Mouse (Mus musculus) hindbrain, embryonic 12.5 days (tissue): ENCODE results near the gene B3gnt9. TPM values are rescaled to one million over a fixed set of nuclear protein-coding genes. Genes with fewer than 3 reads are reported as not detected.

ENCODE experiments used
- ATAC-seq: fragments of 200-750 bp; cut with Nextera tagmentation; 2 replicates; pipeline ENCODE4 v1.8.0; 2017; ENCODE audit warnings: moderate TSS enrichment; ENCODE audit not compliant: low FRiP score
- H3K27ac ChIP-seq: fragments of 300-500 bp; sonication (generic); 2 replicates; pipeline ENCODE4 v1.5.1; 2016; ENCODE audit warnings: mild to moderate bottlenecking
- H3K27me3 ChIP-seq: fragments of 300-500 bp; sonication (generic); 2 replicates; pipeline ENCODE4 v1.6.1; 2016; ENCODE audit warnings: mild to moderate bottlenecking
- H3K36me3 ChIP-seq: fragments of 300-500 bp; sonication (generic); 2 replicates; pipeline ENCODE4 v1.6.1; 2016; ENCODE audit warnings: mild to moderate bottlenecking
- H3K4me1 ChIP-seq: fragments of 300-500 bp; sonication (generic); 2 replicates; pipeline ENCODE4 v1.6.1; 2016
- H3K4me2 ChIP-seq: fragments of 300-500 bp; sonication (generic); replicated peaks from 2 replicates; pipeline ENCODE4 v1.6.1; 2016; ENCODE audit warnings: mild to moderate bottlenecking
- H3K4me3 ChIP-seq: fragments of 300-500 bp; sonication (generic); 2 replicates; pipeline ENCODE4 v1.5.1; 2016; ENCODE audit warnings: mild to moderate bottlenecking
- H3K9ac ChIP-seq: fragments of 300-500 bp; sonication (generic); 2 replicates; pipeline ENCODE4 v1.6.1; 2016; ENCODE audit warnings: mild to moderate bottlenecking, moderate library complexity
- H3K9me3 ChIP-seq: fragments of 300-500 bp; sonication (generic); replicated peaks from 2 replicates; pipeline ENCODE4 v1.6.1; 2016; ENCODE audit warnings: mild to moderate bottlenecking
- WGBS: fragments of 180-500 bp; shearing (Covaris S2); methylation state at CpG from one replicate; pipeline ENCODE4 v1.1.7; 2016; 5-methylcytosine and 5-hydroxymethylcytosine counted together
- polyA plus RNA-seq: library from polyadenylated mRNA; unstranded; fragments of >200 nt; fragmentation: Nextera tagmentation; extraction: Ambion mirVana; gene quantifications from 2 replicates; pipeline ENCODE4 v1.2.1, GENCODE M21; 2016

Gene B3gnt9
- 7.5 and 9.5 TPM in 2 replicates for polyA plus RNA-seq

- Histone ChIP-seq H3K36me3 (peaks cover 24% of the 10 kb centered on the region), H3K9me3 (no peaks in the 10 kb centered on the region), H3K27ac (no peak within 1 kb of the TSS), H3K27me3 (peaks cover 51% of the 10 kb centered on the region), H3K4me3 (peak within 1 kb of the TSS; percentile 55), H3K4me2 (peak within 1 kb of the TSS; percentile 96), H3K9ac (peak within 1 kb of the TSS; percentile 69), H3K4me1 (peaks cover 25% of the 10 kb centered on the region)
- under 1% methylated on average over 14 of the region's 14 CpGs for whole genome bisulfite sequencing
- peak; percentile 16; the same call in 1 of the 2 replicates for ATAC-seq
Observed at GRCm38 (mm10) chr8:105254966-105255350, at the start of gene B3gnt9. TSS of gene B3gnt9 (minus strand) at chr8:105255153.

- Histone ChIP-seq H3K36me3 (peaks cover 70% of the 10 kb centered on the region), H3K9ac (no peak overlapping the region), H3K27ac (no peak overlapping the region), H3K4me3 (no peak overlapping the region), H3K9me3 (no peaks in the 10 kb centered on the region), H3K4me1 (peaks cover 16% of the 10 kb centered on the region), H3K27me3 (no peaks in the 10 kb centered on the region), H3K4me2 (no peak overlapping the region)
- WGBS, result 86% methylated on average over 9 of the region's 9 CpGs
- no peak for ATAC-seq
Observed at GRCm38 (mm10) chr8:105303874-105304273, 48.9 kb upstream of the B3gnt9 start.

GRCm38 (mm10) chr8:105303396-105303795 is 48.4 kb upstream of the B3gnt9 start:
- H3K27me3 ChIP-seq, result no peaks in the 10 kb centered on the region
- no peak for ATAC-seq
- H3K9me3 ChIP-seq, result no peaks in the 10 kb centered on the region
- no peak overlapping the region for H3K27ac ChIP-seq
- 90% methylated on average over 8 of the region's 8 CpGs for WGBS
- H3K9ac ChIP-seq, result no peak overlapping the region
- H3K4me2 ChIP-seq, result no peak overlapping the region
- H3K4me3 ChIP-seq, result no peak overlapping the region
- H3K36me3 ChIP-seq, result peaks cover 67% of the 10 kb centered on the region
- peaks cover 21% of the 10 kb centered on the region for H3K4me1 ChIP-seq

DNA sequence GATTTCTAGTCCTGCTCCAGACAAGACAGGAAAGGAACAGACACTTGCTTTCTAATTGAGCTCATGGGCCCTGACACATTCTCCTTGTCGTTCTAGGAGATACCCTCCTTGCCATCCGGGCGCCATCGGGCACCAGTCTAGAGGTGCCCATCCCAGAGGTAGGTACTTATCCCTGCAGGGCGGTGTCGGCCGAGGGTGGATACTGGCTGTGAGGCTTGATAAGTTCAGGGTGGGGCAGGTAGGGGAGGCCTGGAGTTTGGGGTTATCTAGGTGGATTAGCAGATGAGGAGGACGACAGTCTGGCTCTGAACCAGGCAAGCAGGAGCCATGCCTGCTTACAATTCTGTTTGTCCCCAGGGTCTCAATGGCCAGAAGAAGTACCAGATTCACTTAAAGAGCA is 45.0 kb upstream of the B3gnt9 start:
- Histone ChIP-seq H3K4me2 (no peak overlapping the region), H3K27ac (no peak overlapping the region), H3K36me3 (peaks cover 49% of the 10 kb centered on the region), H3K4me1 (peaks cover 18% of the 10 kb centered on the region), H3K27me3 (peaks cover 6% of the 10 kb centered on the region; the same call in 1 of the 2 replicates), H3K9ac (no peak overlapping the region), H3K4me3 (no peak overlapping the region), H3K9me3 (no peaks in the 10 kb centered on the region)
- 90% methylated on average over 8 of the region's 8 CpGs for WGBS
- ATAC-seq, result no peak

GRCm38 (mm10) chr8:105298351-105299252 is 43.6 kb upstream of the B3gnt9 start:
- no peak for ATAC-seq
- peaks cover 18% of the 10 kb centered on the region for H3K4me1 ChIP-seq
- peak overlapping the region; percentile 99 for H3K4me2 ChIP-seq
- H3K27me3 ChIP-seq, result peaks cover 8% of the 10 kb centered on the region; the same call in 1 of the 2 replicates
- H3K27ac ChIP-seq, result no peak overlapping the region
- H3K36me3 ChIP-seq, result peaks cover 38% of the 10 kb centered on the region
- H3K9ac ChIP-seq, result peak overlapping the region; percentile 96
- WGBS, result 70% methylated on average over 18 of the region's 18 CpGs
- H3K9me3 ChIP-seq, result no peaks in the 10 kb centered on the region
- peak overlapping the region; percentile 97 for H3K4me3 ChIP-seq

DNA sequence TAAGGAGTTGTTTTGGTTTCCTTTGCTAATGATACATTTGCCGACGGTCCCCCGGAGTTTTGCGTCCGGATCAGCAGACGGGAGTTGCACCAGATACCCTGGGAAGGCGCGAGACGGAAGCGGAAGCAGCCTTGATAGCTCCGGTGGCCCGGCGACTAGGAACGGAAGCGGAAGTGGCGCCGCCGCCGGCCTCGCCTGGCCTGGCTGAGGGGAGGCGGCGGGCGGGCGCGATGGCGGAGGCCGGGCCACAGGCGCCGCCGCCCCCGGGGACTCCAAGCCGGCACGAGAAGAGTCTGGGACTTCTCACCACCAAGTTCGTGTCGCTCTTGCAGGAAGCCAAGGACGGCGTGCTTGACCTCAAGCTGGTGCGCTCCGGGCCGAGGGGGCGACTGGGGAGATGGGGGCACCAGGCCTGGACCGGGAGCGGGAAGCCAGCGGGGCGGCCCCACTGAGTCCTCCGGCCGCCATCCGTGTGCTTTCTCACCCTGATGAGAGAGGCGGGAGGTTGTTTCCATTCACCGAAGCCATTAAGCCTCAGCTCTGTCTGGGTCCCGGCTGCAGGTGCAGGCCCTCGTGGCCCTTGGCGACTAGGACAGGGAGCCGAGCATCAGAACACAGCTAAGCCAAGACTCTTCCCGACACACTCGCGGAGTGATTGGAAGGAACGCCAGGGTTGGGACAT is 42.7 kb upstream of the B3gnt9 start, which contains the start of gene E2f4:
E2f4 (plus strand) TSS at position 153 of the 682 bp plus-strand sequence.
- H3K9ac ChIP-seq, result peak within 1 kb of the TSS; percentile 96
- peaks cover 18% of the 10 kb centered on the region for H3K4me1 ChIP-seq
- peak within 1 kb of the TSS; percentile 99 for H3K4me2 ChIP-seq
- peak within 1 kb of the TSS; percentile 53; the same call in 1 of the 2 replicates for H3K27ac ChIP-seq
- peak; percentile 89 for ATAC-seq
- peaks cover 30% of the 10 kb centered on the region for H3K36me3 ChIP-seq
- no peaks in the 10 kb centered on the region for H3K9me3 ChIP-seq
- peaks cover 18% of the 10 kb centered on the region for H3K27me3 ChIP-seq
- WGBS, result under 1% methylated on average over 57 of the region's 58 CpGs
- H3K4me3 ChIP-seq, result peak within 1 kb of the TSS; percentile 97

GRCm38 (mm10) chr8:105295895-105296573 is 41.1 kb upstream of the B3gnt9 start, which contains the start of gene Exoc3l:
TSS of gene Exoc3l (minus strand) at chr8:105296101.
- Histone ChIP-seq H3K4me3 (0 out of 2 replicates have a peak within 1 kb of the TSS, but pooled peaks have one; percentile 97), H3K9ac (no peak within 1 kb of the TSS)

DNA sequence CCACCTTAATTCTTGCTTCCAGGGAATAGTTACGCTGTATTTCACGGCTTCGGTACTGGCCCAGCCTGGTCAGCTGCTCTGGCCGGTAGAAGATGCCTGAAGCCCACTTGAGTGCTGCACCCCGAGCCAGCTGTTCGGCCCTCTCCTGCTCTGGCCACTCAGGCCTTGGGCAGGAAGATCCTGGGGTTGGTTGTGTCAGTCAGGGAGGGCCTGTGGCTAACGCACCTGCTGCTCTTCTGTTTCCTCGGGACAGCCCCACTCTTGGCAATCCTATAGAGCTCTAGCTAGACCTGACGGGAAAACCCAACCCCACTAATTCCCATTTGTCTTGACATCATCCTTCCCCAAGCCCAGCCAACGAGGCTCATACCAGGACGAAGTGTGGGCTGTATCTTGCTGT is 40.3 kb upstream of the B3gnt9 start:
- Histone ChIP-seq H3K4me1 (peaks cover 25% of the 10 kb centered on the region), H3K9me3 (no peaks in the 10 kb centered on the region), H3K27me3 (peaks cover 29% of the 10 kb centered on the region), H3K36me3 (peaks cover 10% of the 10 kb centered on the region), H3K27ac (no peak overlapping the region), H3K4me3 (no peak overlapping the region), H3K4me2 (no peak overlapping the region), H3K9ac (no peak overlapping the region)
- no peak for ATAC-seq
- 76% methylated on average over 11 of the region's 11 CpGs for WGBS

More at GRCm38 (mm10) chr8:105295895-105296573, 41.1 kb upstream of the B3gnt9 start, which contains the start of gene Exoc3l:
- peak within 1 kb of the TSS; percentile 99 for H3K4me2 ChIP-seq
- H3K36me3 ChIP-seq, result peaks cover 16% of the 10 kb centered on the region
- ATAC-seq, result no peak
- 70% methylated on average over 11 of the region's 11 CpGs for WGBS
- H3K9me3 ChIP-seq, result no peaks in the 10 kb centered on the region
- H3K27me3 ChIP-seq, result peaks cover 23% of the 10 kb centered on the region
- peaks cover 18% of the 10 kb centered on the region for H3K4me1 ChIP-seq
- 0 out of 2 replicates have a peak within 1 kb of the TSS, but pooled peaks have one; percentile 53 for H3K27ac ChIP-seq

GRCm38 (mm10) chr8:105294776-105295175 is 39.8 kb upstream of the B3gnt9 start:
- Histone ChIP-seq H3K9me3 (no peaks in the 10 kb centered on the region), H3K9ac (no peak overlapping the region), H3K27ac (no peak overlapping the region), H3K36me3 (peaks cover 5% of the 10 kb centered on the region), H3K4me3 (no peak overlapping the region), H3K4me2 (no peak overlapping the region), H3K4me1 (peaks cover 30% of the 10 kb centered on the region), H3K27me3 (peaks cover 33% of the 10 kb centered on the region)
- 71% methylated on average over 9 of the region's 9 CpGs for WGBS
- ATAC-seq, result no peak

GRCm38 (mm10) chr8:105293405-105293804 is 38.5 kb upstream of the B3gnt9 start:
- Histone ChIP-seq H3K36me3 (no peaks in the 10 kb centered on the region), H3K27ac (no peak overlapping the region), H3K4me3 (no peak overlapping the region), H3K9me3 (no peaks in the 10 kb centered on the region), H3K4me2 (no peak overlapping the region), H3K9ac (no peak overlapping the region), H3K27me3 (peaks cover 34% of the 10 kb centered on the region), H3K4me1 (peaks cover 29% of the 10 kb centered on the region)
- WGBS, result 67% methylated on average over 19 of the region's 19 CpGs
- no peak for ATAC-seq

DNA sequence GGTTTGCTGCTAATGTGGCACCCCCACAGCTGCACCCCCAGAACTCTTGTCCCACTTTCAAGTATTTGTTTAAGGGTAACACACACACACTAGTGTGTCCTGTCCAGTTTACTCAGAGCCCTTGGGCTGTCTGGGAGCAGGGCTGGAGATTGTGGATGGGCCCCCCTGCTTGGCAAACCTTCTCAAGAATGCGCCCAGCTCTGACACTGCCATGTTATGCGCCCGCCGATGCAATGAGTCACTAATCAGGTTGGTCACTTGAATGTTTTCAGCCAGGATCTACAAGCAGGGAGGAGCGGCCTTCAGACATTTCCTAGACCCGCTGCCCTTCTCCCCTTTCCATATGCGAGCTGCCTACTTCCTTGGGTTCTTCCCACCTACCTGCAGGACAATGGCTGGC is 37.5 kb upstream of the B3gnt9 start:
- H3K4me3 ChIP-seq, result no peak overlapping the region
- no peak overlapping the region for H3K9ac ChIP-seq
- H3K4me1 ChIP-seq, result peaks cover 32% of the 10 kb centered on the region
- WGBS, result 79% methylated on average over 7 of the region's 7 CpGs
- H3K4me2 ChIP-seq, result no peak overlapping the region
- H3K36me3 ChIP-seq, result no peaks in the 10 kb centered on the region
- no peaks in the 10 kb centered on the region for H3K9me3 ChIP-seq
- H3K27ac ChIP-seq, result no peak overlapping the region
- peaks cover 34% of the 10 kb centered on the region for H3K27me3 ChIP-seq
- ATAC-seq, result no peak
